8 mouse cellular contexts compared by ENCODE assay signal in genomic region chr1:87214748-87215147, GRCm38 (mm10). TPM values are rescaled to one million over a fixed set of nuclear protein-coding genes. Genes with fewer than 3 reads are reported as not detected.
DNase-seq lines count a peak whose midpoint lies in the region; ATAC-seq and TF ChIP-seq lines count a peak whose summit lies in the region.

No protein-coding gene starts in this region.

- DNase-seq in heart, adult 11 months: no peak
- DNase-seq in CD4-positive, CD25-positive, alpha-beta regulatory T cell, adult 2 months (ENCODE audit: low read depth, low spot score): peak; percentile 52
- no peak for DNase-seq in forebrain, embryonic 14.5 days (ENCODE audit: low spot score)
- no peak for DNase-seq in liver, postnatal 0 days
- no peak for DNase-seq in gastrocnemius, adult 18-20 months (ENCODE audit: low spot score)
- no peak for DNase-seq in kidney, adult 8-10 months

- peak overlapping the region; percentile 96 for H3K4me3 ChIP-seq in heart, embryonic 15.5 days
- peak overlapping the region; percentile 89 for H3K4me3 ChIP-seq in forebrain, embryonic 14.5 days (ENCODE audit: low read depth, low read length)
- H3K4me3 ChIP-seq in liver, postnatal 0 days (ENCODE audit: low read depth, low read length): peak overlapping the region; percentile 68

- peaks cover 32% of the 10 kb centered on the region for H3K4me1 ChIP-seq in heart, embryonic 15.5 days (replicated peaks)
- peaks cover 21% of the 10 kb centered on the region for H3K4me1 ChIP-seq in forebrain, embryonic 14.5 days (ENCODE audit: control insufficient read depth, insufficient read depth, low read length)
- H3K4me1 ChIP-seq in liver, postnatal 0 days (ENCODE audit: insufficient read depth): peaks cover 36% of the 10 kb centered on the region

- peak overlapping the region; percentile 100 for H3K27ac ChIP-seq in heart, embryonic 15.5 days
- peak overlapping the region; percentile 98 for H3K27ac ChIP-seq in forebrain, embryonic 14.5 days (ENCODE audit: low read depth, low read length)
- H3K27ac ChIP-seq in liver, postnatal 0 days (ENCODE audit: low read depth): peak overlapping the region; percentile 100

- no peak for TF ChIP-seq CTCF in liver, postnatal 0 days (IDR thresholded peaks at IDR 0.05; ENCODE audit: low read depth)

- H3K9me3 ChIP-seq in heart, embryonic 15.5 days (replicated peaks): no peaks in the 10 kb centered on the region
- no peaks in the 10 kb centered on the region for H3K9me3 ChIP-seq in forebrain, embryonic 14.5 days (replicated peaks; ENCODE audit: control insufficient read depth, low read length)
- H3K9me3 ChIP-seq in liver, postnatal 0 days (ENCODE audit: low read length): no peaks in the 10 kb centered on the region

- no peak for ATAC-seq in heart, embryonic 15.5 days (replicated peaks; ENCODE audit: insufficient number of reproducible peaks, insufficient read depth, low FRiP score, low read depth)
- no peak for ATAC-seq in forebrain, embryonic 14.5 days
- ATAC-seq in liver, postnatal 0 days: no peak
- no peak for ATAC-seq in monocyte, adult 5-6 weeks (replicated peaks; ENCODE audit: insufficient number of reproducible peaks, low FRiP score, low TSS enrichment, poor library complexity, severe bottlenecking)

- H3K27me3 ChIP-seq in heart, embryonic 15.5 days: peaks cover 4% of the 10 kb centered on the region; the same call in 1 of the 2 replicates
- H3K27me3 ChIP-seq in forebrain, embryonic 14.5 days (replicated peaks; ENCODE audit: control insufficient read depth, insufficient read depth, low read length): no peaks in the 10 kb centered on the region
- no peaks in the 10 kb centered on the region for H3K27me3 ChIP-seq in liver, postnatal 0 days (ENCODE audit: insufficient read depth, low read length)

- 13% methylated on average over 4 of the region's 4 CpGs for WGBS in heart, embryonic 15.5 days
- 41% methylated on average over 4 of the region's 4 CpGs for WGBS in forebrain, embryonic 14.5 days
- 12% methylated on average over 4 of the region's 4 CpGs for WGBS in liver, postnatal 0 days (ENCODE audit: insufficient replicate concordance)

- H3K4me2 ChIP-seq in heart, embryonic 15.5 days: peak overlapping the region; percentile 70
- H3K4me2 ChIP-seq in forebrain, embryonic 14.5 days (ENCODE audit: low read length): peak overlapping the region; percentile 75
- peak overlapping the region; percentile 83 for H3K4me2 ChIP-seq in liver, postnatal 0 days (ENCODE audit: low read depth, low read length)

- H3K36me3 ChIP-seq in heart, embryonic 15.5 days: peaks cover 4% of the 10 kb centered on the region; the same call in 1 of the 2 replicates
- H3K36me3 ChIP-seq in forebrain, embryonic 14.5 days (ENCODE audit: control insufficient read depth, insufficient read depth, low read length): peaks cover 19% of the 10 kb centered on the region
- peaks cover 12% of the 10 kb centered on the region for H3K36me3 ChIP-seq in liver, postnatal 0 days (replicated peaks; ENCODE audit: insufficient read depth, low read length)

- peak overlapping the region; percentile 99 for H3K9ac ChIP-seq in heart, embryonic 15.5 days
- H3K9ac ChIP-seq in forebrain, embryonic 14.5 days (ENCODE audit: low read length): peak overlapping the region; percentile 93
- peak overlapping the region; percentile 93 for H3K9ac ChIP-seq in liver, postnatal 0 days (replicated peaks)

- TF ChIP-seq EP300 in liver, postnatal 0 days (IDR thresholded peaks at IDR 0.05; ENCODE audit: low read depth): no peak

RNA-seq across cellular contexts. Expression of gene Eif4e2, which starts 1.0 kb away (rescaled TPM):
- 99.0 and 106 TPM in 2 replicates for polyA plus RNA-seq in heart, embryonic 15.5 days (2015; fragmentation: Nextera tagmentation; extraction: Ambion mirVana)
- polyA plus RNA-seq in forebrain, embryonic 14.5 days (2014; fragmentation: Nextera tagmentation; extraction: Ambion mirVana): 56.6 and 61.9 TPM in 2 replicates
- polyA plus RNA-seq in liver, postnatal 0 days (2015; fragmentation: Nextera tagmentation; extraction: Ambion mirVana): 84.7 and 91.7 TPM in 2 replicates
- 145 to 170 TPM (median 152 TPM) in 3 replicates for total RNA-seq in monocyte, adult 5-6 weeks (2017)
- total RNA-seq in gastrocnemius, adult 18-20 months (2021): 10 to 100 TPM; 49.6 to 51.0 TPM

RNA-seq across cellular contexts. Expression of gene Chrng, which starts 10.3 kb away (rescaled TPM):
- 1.1 and 1.4 TPM in 2 replicates for polyA plus RNA-seq in heart, embryonic 15.5 days (2015; fragmentation: Nextera tagmentation; extraction: Ambion mirVana)
- not detected in 2 replicates for polyA plus RNA-seq in forebrain, embryonic 14.5 days (2014; fragmentation: Nextera tagmentation; extraction: Ambion mirVana)
- 0.19 TPM in 1 of 2 replicates, not detected in the other for polyA plus RNA-seq in liver, postnatal 0 days (2015; fragmentation: Nextera tagmentation; extraction: Ambion mirVana)
- total RNA-seq in monocyte, adult 5-6 weeks (2017): not detected in 3 replicates
- not detected for total RNA-seq in gastrocnemius, adult 18-20 months (2021)

RNA-seq across cellular contexts. Expression of gene Chrnd, which starts 24.3 kb away (rescaled TPM):
- not detected in 2 replicates for polyA plus RNA-seq in heart, embryonic 15.5 days (2015; fragmentation: Nextera tagmentation; extraction: Ambion mirVana)
- not detected in 2 replicates for polyA plus RNA-seq in forebrain, embryonic 14.5 days (2014; fragmentation: Nextera tagmentation; extraction: Ambion mirVana)
- 0.04 TPM in 1 of 2 replicates, not detected in the other for polyA plus RNA-seq in liver, postnatal 0 days (2015; fragmentation: Nextera tagmentation; extraction: Ambion mirVana)
- total RNA-seq in monocyte, adult 5-6 weeks (2017): not detected in 3 replicates
- total RNA-seq in gastrocnemius, adult 18-20 months (2021): 1 to 10 TPM; 2.4 to 3.2 TPM

RNA-seq across cellular contexts. Expression of gene Prss56, which starts 31.6 kb away (rescaled TPM):
- 0.05 and 0.08 TPM in 2 replicates for polyA plus RNA-seq in heart, embryonic 15.5 days (2015; fragmentation: Nextera tagmentation; extraction: Ambion mirVana)
- 0.58 and 1.1 TPM in 2 replicates for polyA plus RNA-seq in forebrain, embryonic 14.5 days (2014; fragmentation: Nextera tagmentation; extraction: Ambion mirVana)
- polyA plus RNA-seq in liver, postnatal 0 days (2015; fragmentation: Nextera tagmentation; extraction: Ambion mirVana): not detected in 2 replicates
- not detected in 3 replicates for total RNA-seq in monocyte, adult 5-6 weeks (2017)
- total RNA-seq in gastrocnemius, adult 18-20 months (2021): not detected

RNA-seq across cellular contexts. Expression of gene Efhd1, which starts 49.4 kb away (rescaled TPM):
- polyA plus RNA-seq in heart, embryonic 15.5 days (2015; fragmentation: Nextera tagmentation; extraction: Ambion mirVana): 0.23 and 1.6 TPM in 2 replicates
- 0.48 and 0.68 TPM in 2 replicates for polyA plus RNA-seq in forebrain, embryonic 14.5 days (2014; fragmentation: Nextera tagmentation; extraction: Ambion mirVana)
- polyA plus RNA-seq in liver, postnatal 0 days (2015; fragmentation: Nextera tagmentation; extraction: Ambion mirVana): 0.24 and 0.26 TPM in 2 replicates
- not detected in 3 replicates for total RNA-seq in monocyte, adult 5-6 weeks (2017)
- total RNA-seq in gastrocnemius, adult 18-20 months (2021): 1 to 10 TPM; 3.4 to 6.1 TPM
